Mouse (Mus musculus): ENCODE data around the gene Cnpy2. TPM values are rescaled to one million over a fixed set of nuclear protein-coding genes. Genes with fewer than 3 reads are reported as not detected.

Gene Cnpy2
- 144 TPM for polyA plus RNA-seq (2014; fragmentation: Illumina TruSeq; extraction: RNeasy Lipid Tissue Mini Kit (QIAGEN cat#74804); ENCODE audit: insufficient read depth, low read depth, low replicate concordance)

DNA sequence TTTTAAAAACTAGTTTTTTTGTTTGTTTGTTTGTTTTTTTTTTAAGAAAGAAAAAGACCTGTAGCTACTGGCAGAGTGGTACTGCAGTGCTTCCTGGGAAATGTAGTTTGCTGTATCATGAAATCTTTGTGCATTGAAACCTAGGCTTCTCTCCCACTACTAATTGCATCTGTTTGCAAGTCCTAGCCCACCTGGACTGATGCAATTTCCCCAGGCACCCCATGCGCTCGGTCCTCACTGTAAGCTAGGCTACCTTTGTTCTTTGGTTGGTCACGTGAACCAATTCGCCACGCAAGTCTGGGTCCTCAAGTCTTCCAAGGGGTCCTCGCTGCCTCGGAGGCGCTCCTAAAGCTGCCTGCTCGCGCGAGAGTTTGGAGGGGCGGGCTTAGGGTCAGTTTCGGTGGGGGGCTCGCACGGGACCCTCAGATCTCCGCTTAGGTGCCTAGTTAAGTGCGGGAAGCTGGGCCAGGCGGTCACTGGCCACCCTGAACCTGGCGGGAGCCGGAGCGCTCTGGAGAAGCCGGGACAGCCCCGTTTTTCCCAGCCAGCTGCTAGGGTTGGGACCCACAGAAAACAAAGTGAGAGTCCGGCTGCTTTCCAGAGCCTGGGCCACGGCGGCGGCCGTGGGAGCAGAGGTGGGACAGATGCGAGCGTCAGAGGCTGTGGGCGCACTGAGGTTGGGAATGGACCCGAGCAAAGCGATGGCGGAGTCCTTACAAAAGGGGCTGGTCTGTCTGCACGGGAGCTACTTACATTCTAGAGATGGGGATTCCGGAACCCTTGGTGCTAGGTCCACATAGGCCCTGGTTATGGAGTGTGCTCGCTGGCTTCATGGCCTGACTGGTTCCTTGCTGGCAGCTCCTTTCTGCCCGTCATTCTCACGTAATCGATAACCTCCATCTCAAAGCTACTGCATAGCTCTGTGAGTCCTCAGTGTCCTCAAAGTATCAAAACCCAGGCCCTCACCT, at the start of gene Cnpy2:
Cnpy2 (plus strand) TSS at position 319 of the 968 bp plus-strand sequence.

DNA sequence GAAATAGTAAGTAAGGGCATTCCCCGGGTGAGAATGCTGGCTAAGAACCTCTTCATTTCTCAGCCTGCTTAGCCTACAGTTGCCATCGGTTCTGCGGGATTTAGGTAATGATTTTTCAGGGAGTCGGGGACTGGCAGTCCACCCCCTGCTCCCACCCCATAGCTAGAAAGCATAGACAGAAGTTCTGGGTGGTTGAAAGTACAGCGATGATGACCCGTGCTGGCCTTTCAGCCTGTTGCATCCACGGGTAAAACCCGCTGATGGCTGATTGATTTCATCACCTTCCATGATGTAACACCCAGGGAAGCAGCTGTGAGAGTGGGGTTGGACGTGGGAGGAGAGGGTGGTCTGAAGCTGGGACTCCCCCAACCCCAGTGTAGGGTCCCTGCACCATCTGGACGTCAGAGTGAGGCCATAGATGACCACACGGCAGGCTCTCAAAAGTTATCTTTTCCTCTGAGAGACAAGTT, 23.5 kb upstream of the Cnpy2 start, which contains the start of gene Il23a:
Il23a (minus strand) TSS at position 51 of the 470 bp plus-strand sequence.

DNA sequence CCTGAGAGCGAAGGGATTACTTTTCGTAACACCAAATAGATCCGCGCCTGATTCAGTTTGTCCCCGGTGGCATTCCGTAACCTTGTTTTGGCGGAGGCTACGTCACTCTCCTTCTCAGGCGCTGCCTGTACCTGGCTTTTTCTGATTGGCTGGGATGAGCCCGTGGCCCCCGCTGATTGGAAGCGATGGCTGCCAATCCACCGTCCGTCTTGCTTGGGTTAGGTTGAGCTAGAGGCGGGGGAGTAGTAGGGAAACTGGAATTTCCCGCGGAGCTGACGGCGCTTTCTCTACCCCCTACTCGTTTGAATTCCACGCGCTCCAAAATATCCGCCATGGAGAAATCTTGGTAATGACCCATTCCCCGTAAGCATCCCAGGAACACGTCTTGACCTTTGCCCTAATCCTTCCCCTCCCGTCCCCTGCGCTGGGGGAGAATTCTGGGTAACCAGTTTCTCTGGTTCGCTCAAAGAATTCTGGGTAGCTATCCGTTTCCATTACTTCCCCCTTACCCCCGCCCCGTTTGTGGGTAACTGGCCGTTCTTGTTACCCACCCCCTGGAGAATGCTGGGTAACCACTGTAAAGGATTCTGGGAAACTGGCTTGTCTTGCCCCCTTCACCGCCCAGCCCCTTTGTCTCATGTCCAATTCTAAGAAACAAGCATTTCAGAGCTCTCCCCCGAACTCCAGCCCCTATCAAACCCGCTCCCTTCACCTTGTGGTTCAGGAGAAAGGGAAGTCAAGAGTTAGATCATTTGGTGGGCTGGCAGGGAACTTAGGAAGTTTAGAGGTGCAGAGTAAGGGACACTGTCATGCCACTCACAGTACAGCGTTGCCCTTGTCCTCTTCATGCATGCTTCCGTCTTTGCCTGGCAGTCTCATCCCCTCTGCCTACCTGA, 18.9 kb upstream of the Cnpy2 start, which contains the start of gene Pan2:
Pan2 (plus strand) TSS at position 210 of the 896 bp plus-strand sequence.

DNA sequence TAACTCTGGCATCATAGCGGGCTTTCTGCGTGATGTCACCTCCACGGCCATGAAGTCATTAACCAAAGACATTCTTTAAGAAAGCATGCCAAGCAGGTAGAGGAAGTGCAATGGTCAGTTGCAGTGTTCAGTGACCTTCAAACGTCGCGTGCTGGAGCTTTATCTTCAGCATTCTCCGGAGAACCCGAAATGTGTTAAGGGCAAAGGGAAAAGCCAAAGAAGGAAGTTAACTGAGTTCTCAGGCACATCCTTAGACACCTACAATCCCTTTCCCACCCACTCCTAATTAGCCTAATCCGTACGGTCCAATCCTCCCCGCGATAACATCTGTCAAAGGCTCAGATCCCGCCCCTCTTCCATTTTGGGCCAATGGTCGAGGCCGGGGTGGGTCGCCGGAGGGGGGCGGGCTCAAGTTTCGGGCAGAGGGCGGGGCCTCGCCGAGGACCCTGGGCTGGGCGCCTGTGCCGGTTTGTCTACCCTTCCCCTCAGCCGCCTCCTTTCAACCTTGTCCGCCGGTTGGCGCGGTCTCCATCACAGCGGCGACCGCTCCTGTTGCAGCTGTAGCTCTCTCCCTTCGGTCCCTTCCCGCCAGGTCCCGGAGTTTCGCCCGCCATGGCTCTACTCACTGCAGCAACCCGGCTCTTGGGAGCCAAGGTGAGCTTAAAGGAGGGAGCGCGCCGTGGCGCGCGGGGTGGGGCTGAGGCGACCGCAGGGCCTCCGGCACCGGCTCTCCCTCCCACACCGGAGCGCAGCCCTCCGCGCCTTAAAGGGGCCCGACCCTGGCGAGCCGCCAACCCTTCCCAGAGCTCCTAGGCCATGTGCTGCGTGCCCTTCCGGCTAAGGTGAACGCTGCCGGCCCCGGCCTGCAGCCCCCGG, 15.3 kb downstream of the Cnpy2 start, which contains the start of gene Cs:
Cs (plus strand) TSS at position 429 of the 876 bp plus-strand sequence.

DNA sequence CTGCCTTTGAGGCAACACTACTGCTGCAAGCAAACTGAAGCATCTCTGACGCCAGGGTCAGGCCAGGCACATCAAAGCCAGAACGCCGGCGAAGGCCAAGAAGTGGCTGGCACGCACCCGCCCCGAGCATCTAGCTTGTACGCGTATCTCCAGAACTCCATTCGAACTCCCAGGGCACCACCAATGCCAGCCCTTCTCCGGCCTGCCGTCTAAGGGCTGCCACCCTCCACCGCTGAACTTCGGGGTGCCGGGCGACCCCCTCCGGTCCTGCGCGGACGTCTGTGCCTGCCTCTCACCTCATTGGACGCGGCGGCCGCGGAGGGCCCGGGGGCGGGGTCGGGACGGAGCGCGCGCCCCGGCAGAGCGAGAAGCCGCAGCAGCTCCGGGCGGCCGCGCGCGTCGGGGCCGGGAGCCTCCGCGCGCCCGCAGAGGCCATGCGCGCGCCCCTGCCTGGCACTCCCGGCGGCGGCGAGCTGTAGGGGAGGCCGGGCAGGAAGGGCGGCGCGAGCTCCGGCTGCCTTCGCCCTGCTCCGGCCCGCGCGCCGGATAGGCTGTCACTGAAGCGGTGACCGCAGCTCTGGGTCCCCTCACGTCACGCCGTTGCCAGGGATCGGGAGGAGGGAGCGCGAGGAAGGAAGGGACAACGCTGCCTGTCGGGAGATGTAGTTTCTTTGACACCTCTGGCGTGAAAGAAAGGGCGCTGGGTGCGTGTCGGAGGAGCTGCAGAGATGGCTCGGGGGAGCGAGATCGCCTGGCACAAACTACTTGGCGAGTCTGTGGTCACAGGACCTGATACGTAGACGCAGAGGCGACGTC, 46.4 kb downstream of the Cnpy2 start, which contains the start of gene Coq10a:
Coq10a (minus strand) TSS at position 596 of the 816 bp plus-strand sequence.

DNA sequence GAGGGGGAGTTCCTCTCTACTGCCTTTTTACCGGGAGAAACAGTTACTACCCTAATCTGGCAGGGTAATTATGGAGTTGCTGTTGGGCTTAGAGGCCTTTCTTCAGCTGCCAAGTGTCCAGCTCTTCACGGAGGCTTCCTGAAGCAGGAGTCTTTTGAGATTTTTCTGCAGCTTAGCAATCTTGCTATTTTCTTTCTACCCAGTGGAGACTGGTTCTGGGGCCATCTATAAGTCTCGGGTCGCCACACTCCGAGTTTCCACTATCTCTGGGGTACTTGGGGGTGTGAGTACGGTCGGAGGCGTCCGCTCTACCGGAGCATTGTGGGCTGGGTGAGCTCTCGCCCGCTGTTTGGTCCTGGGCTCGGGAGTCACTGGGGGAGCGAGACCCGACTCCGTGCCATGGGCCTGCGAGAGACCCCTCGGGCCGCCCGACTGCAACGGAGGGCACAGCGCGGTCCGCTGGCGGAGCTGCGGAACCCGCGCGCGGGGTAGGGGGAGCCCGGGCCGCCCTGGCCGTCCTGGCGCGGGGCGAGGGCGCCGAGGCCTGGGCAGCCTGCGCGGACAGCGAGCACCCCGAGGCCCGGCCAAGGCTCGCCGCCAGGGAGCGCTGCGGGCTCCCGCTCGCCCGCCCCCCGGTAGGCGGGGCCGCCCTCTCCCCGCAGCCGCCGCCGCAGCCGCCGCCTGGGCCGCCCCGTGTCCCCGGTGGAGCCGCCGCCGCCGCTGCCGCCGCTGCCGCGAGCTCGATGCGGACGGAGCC, 54.4 kb downstream of the Cnpy2 start, which contains the start of gene Ankrd52:
Ankrd52 (plus strand) TSS at position 661 of the 757 bp plus-strand sequence.

Other genes with a start within 250 kb of the Cnpy2 start
- 646 TPM for gene Atp5b, start 239.2 kb upstream of the Cnpy2 start, polyA plus RNA-seq (2014; fragmentation: Illumina TruSeq; extraction: RNeasy Lipid Tissue Mini Kit (QIAGEN cat#74804); ENCODE audit: insufficient read depth, low read depth, low replicate concordance)
- gene Baz2a, start 230.9 kb upstream of the Cnpy2 start, polyA plus RNA-seq (2014; fragmentation: Illumina TruSeq; extraction: RNeasy Lipid Tissue Mini Kit (QIAGEN cat#74804); ENCODE audit: insufficient read depth, low read depth, low replicate concordance): 8.5 TPM
- gene Rbms2, start 142.2 kb upstream of the Cnpy2 start, polyA plus RNA-seq (2014; fragmentation: Illumina TruSeq; extraction: RNeasy Lipid Tissue Mini Kit (QIAGEN cat#74804); ENCODE audit: insufficient read depth, low read depth, low replicate concordance): 47.3 TPM
- 0.59 TPM for gene Gls2, start 128.0 kb upstream of the Cnpy2 start, polyA plus RNA-seq (2014; fragmentation: Illumina TruSeq; extraction: RNeasy Lipid Tissue Mini Kit (QIAGEN cat#74804); ENCODE audit: insufficient read depth, low read depth, low replicate concordance)
- 8.9 TPM for gene Spryd4, start 110.7 kb upstream of the Cnpy2 start, polyA plus RNA-seq (2014; fragmentation: Illumina TruSeq; extraction: RNeasy Lipid Tissue Mini Kit (QIAGEN cat#74804); ENCODE audit: insufficient read depth, low read depth, low replicate concordance)
- not detected for gene Mip, start 96.6 kb upstream of the Cnpy2 start, polyA plus RNA-seq (2014; fragmentation: Illumina TruSeq; extraction: RNeasy Lipid Tissue Mini Kit (QIAGEN cat#74804); ENCODE audit: insufficient read depth, low read depth, low replicate concordance)
- 10.7 TPM for gene Timeless, start 90.4 kb upstream of the Cnpy2 start, polyA plus RNA-seq (2014; fragmentation: Illumina TruSeq; extraction: RNeasy Lipid Tissue Mini Kit (QIAGEN cat#74804); ENCODE audit: insufficient read depth, low read depth, low replicate concordance)
- gene Apon, start 68.4 kb upstream of the Cnpy2 start, polyA plus RNA-seq (2014; fragmentation: Illumina TruSeq; extraction: RNeasy Lipid Tissue Mini Kit (QIAGEN cat#74804); ENCODE audit: insufficient read depth, low read depth, low replicate concordance): not detected
- gene Apof, start 53.8 kb upstream of the Cnpy2 start, polyA plus RNA-seq (2014; fragmentation: Illumina TruSeq; extraction: RNeasy Lipid Tissue Mini Kit (QIAGEN cat#74804); ENCODE audit: insufficient read depth, low read depth, low replicate concordance): 0.19 TPM
- gene Stat2, start 51.9 kb upstream of the Cnpy2 start, polyA plus RNA-seq (2014; fragmentation: Illumina TruSeq; extraction: RNeasy Lipid Tissue Mini Kit (QIAGEN cat#74804); ENCODE audit: insufficient read depth, low read depth, low replicate concordance): 11.8 TPM
- gene Il23a, start 23.7 kb upstream of the Cnpy2 start, polyA plus RNA-seq (2014; fragmentation: Illumina TruSeq; extraction: RNeasy Lipid Tissue Mini Kit (QIAGEN cat#74804); ENCODE audit: insufficient read depth, low read depth, low replicate concordance): not detected
- 7.8 TPM for gene Pan2, start 19.1 kb upstream of the Cnpy2 start, polyA plus RNA-seq (2014; fragmentation: Illumina TruSeq; extraction: RNeasy Lipid Tissue Mini Kit (QIAGEN cat#74804); ENCODE audit: insufficient read depth, low read depth, low replicate concordance)
- gene Cs, start 15.3 kb downstream of the Cnpy2 start, polyA plus RNA-seq (2014; fragmentation: Illumina TruSeq; extraction: RNeasy Lipid Tissue Mini Kit (QIAGEN cat#74804); ENCODE audit: insufficient read depth, low read depth, low replicate concordance): 59.3 TPM
- 24.4 TPM for gene Coq10a, start 46.5 kb downstream of the Cnpy2 start, polyA plus RNA-seq (2014; fragmentation: Illumina TruSeq; extraction: RNeasy Lipid Tissue Mini Kit (QIAGEN cat#74804); ENCODE audit: insufficient read depth, low read depth, low replicate concordance)
- gene Ankrd52, start 54.7 kb downstream of the Cnpy2 start, polyA plus RNA-seq (2014; fragmentation: Illumina TruSeq; extraction: RNeasy Lipid Tissue Mini Kit (QIAGEN cat#74804); ENCODE audit: insufficient read depth, low read depth, low replicate concordance): 3.1 TPM
- not detected for gene Slc39a5, start 78.8 kb downstream of the Cnpy2 start, polyA plus RNA-seq (2014; fragmentation: Illumina TruSeq; extraction: RNeasy Lipid Tissue Mini Kit (QIAGEN cat#74804); ENCODE audit: insufficient read depth, low read depth, low replicate concordance)
- 47.4 TPM for gene Nabp2, start 89.0 kb downstream of the Cnpy2 start, polyA plus RNA-seq (2014; fragmentation: Illumina TruSeq; extraction: RNeasy Lipid Tissue Mini Kit (QIAGEN cat#74804); ENCODE audit: insufficient read depth, low read depth, low replicate concordance)
- gene Rnf41, start 89.2 kb downstream of the Cnpy2 start, polyA plus RNA-seq (2014; fragmentation: Illumina TruSeq; extraction: RNeasy Lipid Tissue Mini Kit (QIAGEN cat#74804); ENCODE audit: insufficient read depth, low read depth, low replicate concordance): 22.4 TPM
- gene Smarcc2, start 136.8 kb downstream of the Cnpy2 start, polyA plus RNA-seq (2014; fragmentation: Illumina TruSeq; extraction: RNeasy Lipid Tissue Mini Kit (QIAGEN cat#74804); ENCODE audit: insufficient read depth, low read depth, low replicate concordance): 27.3 TPM
- 2,837 TPM for gene Myl6, start 171.7 kb downstream of the Cnpy2 start, polyA plus RNA-seq (2014; fragmentation: Illumina TruSeq; extraction: RNeasy Lipid Tissue Mini Kit (QIAGEN cat#74804); ENCODE audit: insufficient read depth, low read depth, low replicate concordance)
- 1.4 TPM for gene Myl6b, start 176.2 kb downstream of the Cnpy2 start, polyA plus RNA-seq (2014; fragmentation: Illumina TruSeq; extraction: RNeasy Lipid Tissue Mini Kit (QIAGEN cat#74804); ENCODE audit: insufficient read depth, low read depth, low replicate concordance)
- 39.2 TPM for gene Esyt1, start 203.4 kb downstream of the Cnpy2 start, polyA plus RNA-seq (2014; fragmentation: Illumina TruSeq; extraction: RNeasy Lipid Tissue Mini Kit (QIAGEN cat#74804); ENCODE audit: insufficient read depth, low read depth, low replicate concordance)
- gene Zc3h10, start 225.3 kb downstream of the Cnpy2 start, polyA plus RNA-seq (2014; fragmentation: Illumina TruSeq; extraction: RNeasy Lipid Tissue Mini Kit (QIAGEN cat#74804); ENCODE audit: insufficient read depth, low read depth, low replicate concordance): 9.3 TPM
- 3,755 TPM for gene Rpl41, start 226.8 kb downstream of the Cnpy2 start, polyA plus RNA-seq (2014; fragmentation: Illumina TruSeq; extraction: RNeasy Lipid Tissue Mini Kit (QIAGEN cat#74804); ENCODE audit: insufficient read depth, low read depth, low replicate concordance)
- gene Pa2g4, start 243.5 kb downstream of the Cnpy2 start, polyA plus RNA-seq (2014; fragmentation: Illumina TruSeq; extraction: RNeasy Lipid Tissue Mini Kit (QIAGEN cat#74804); ENCODE audit: insufficient read depth, low read depth, low replicate concordance): 45.1 TPM